Mouse (Mus musculus) heart, postnatal 0 days (tissue): ENCODE results near the gene Anks1.

Experiments
- CTCF ChIP-seq: IDR thresholded peaks from 2 replicates; pipeline ENCODE4 v1.5.1; 2016; ENCODE audit warnings: antibody characterized with exemption, control low read depth, low read depth
- EP300 ChIP-seq: IDR thresholded peaks from 2 replicates; pipeline ENCODE4 v1.6.1; 2016; ENCODE audit warnings: antibody characterized with exemption, low read depth

GRCm38 (mm10) chr17:27986106-27986505, 77.0 kb downstream of the Anks1 start:
- no peak for TF ChIP-seq CTCF
- no peak for TF ChIP-seq EP300
